Mouse (Mus musculus) CD4-positive, CD25-positive, alpha-beta regulatory T cell, adult 4 months (primary cell): ENCODE data around the gene Itsn1. TPM values are rescaled to one million over a fixed set of nuclear protein-coding genes. Genes with fewer than 3 reads are reported as not detected.

Experiments
- ATAC-seq: one replicate; pipeline ENCODE4 v1.8.0; 2017
- polyA plus RNA-seq, 2 experiments: library from polyadenylated mRNA; unstranded; fragments of 100-300 nt; shearing (Covaris generic); gene quantifications; one replicate each; pipeline ENCODE4 v1.2.1; 2017

The Itsn1 gene
- polyA plus RNA-seq, 2 experiments from 2014 or later = 2.1 to 2.4 TPM

GRCm38 (mm10) chr16:91962894-91963555, 233.9 kb downstream of the Itsn1 start:
- peak; percentile 62 for ATAC-seq

GRCm38 (mm10) chr16:91963556-91963900, 234.4 kb downstream of the Itsn1 start:
- no peak for ATAC-seq

- ATAC-seq = peak; percentile 73
Measured at GRCm38 (mm10) chr16:91964308-91965178, 235.5 kb downstream of the Itsn1 start.

- ATAC-seq = no peak
Measured at GRCm38 (mm10) chr16:91968725-91969124, 239.6 kb downstream of the Itsn1 start.

- ATAC-seq = no peak
Measured at GRCm38 (mm10) chr16:91969516-91970031, 240.5 kb downstream of the Itsn1 start.

Other genes starting within 250 kb of the Itsn1 start
- 100 to 1,000 TPM in 1 of 2 experiments, 10 to 100 TPM in 1; 86.0 to 120 TPM for gene Ifnar1, start 244.0 kb upstream of the Itsn1 start, polyA plus RNA-seq
- 10 to 100 TPM; 29.9 to 35.3 TPM for gene Ifngr2, start 182.2 kb upstream of the Itsn1 start, polyA plus RNA-seq
- 10 to 100 TPM; 27.7 to 38.4 TPM for gene Tmem50b, start 131.5 kb upstream of the Itsn1 start, polyA plus RNA-seq
- gene Dnajc28, start 110.3 kb upstream of the Itsn1 start, polyA plus RNA-seq = 1 to 10 TPM; 1.6 to 2.9 TPM
- 10 to 100 TPM; 60.1 to 96.6 TPM for gene Gart, start 82.3 kb upstream of the Itsn1 start, polyA plus RNA-seq
- 100 to 1,000 TPM; 153 to 230 TPM for gene Son, start 81.8 kb upstream of the Itsn1 start, polyA plus RNA-seq
- 10 to 100 TPM; 13.4 to 31.8 TPM for gene Donson, start 40.5 kb upstream of the Itsn1 start, polyA plus RNA-seq
- 10 to 100 TPM; 65.7 to 82.1 TPM for gene Cryzl1, start 306 bp upstream of the Itsn1 start, polyA plus RNA-seq